Mouse (Mus musculus) lung, postnatal 0 days (tissue): ENCODE measurements around the gene Kat2a.

Experiments used
- CTCF ChIP-seq: IDR thresholded peaks from 2 replicates; pipeline ENCODE4 v1.5.1; 2016; ENCODE audit warnings: antibody characterized with exemption, mild to moderate bottlenecking
- EP300 ChIP-seq: IDR thresholded peaks from 2 replicates; pipeline ENCODE4 v1.6.1; 2016; ENCODE audit warnings: antibody characterized with exemption, mild to moderate bottlenecking, control low read depth

- TF ChIP-seq EP300, result no peak
- TF ChIP-seq CTCF, result no peak
Observed at GRCm38 (mm10) chr11:100681826-100682225, 30.4 kb downstream of the Kat2a start.
